Mouse (Mus musculus) G1E (cell line): ENCODE data around the gene Laptm4a. TPM values are rescaled to one million over a fixed set of nuclear protein-coding genes. Genes with fewer than 3 reads are reported as not detected.

Experiments used
- ATAC-seq: 2 replicates; pipeline ENCODE4 v1.8.0; 2016; ENCODE audit warnings: mild to moderate bottlenecking; ENCODE audit not compliant: insufficient number of reproducible peaks, poor library complexity, low FRiP score, severe bottlenecking; ENCODE audit errors: extremely low read depth
- DNase-seq: peaks from one replicate; pipeline ENCODE4 v3.0.0; 2012; ENCODE audit warnings: low spot score
- H3K27me3 ChIP-seq: 2 replicates; pipeline ENCODE4 v1.6.1; 2012; ENCODE audit warnings: mild to moderate bottlenecking, low read length, inconsistent platforms; ENCODE audit not compliant: insufficient read depth
- H3K36me3 ChIP-seq: replicated peaks from 2 replicates; pipeline ENCODE3; 2012; ENCODE audit warnings: mild to moderate bottlenecking, inconsistent platforms
- H3K4me1 ChIP-seq: 2 replicates; pipeline ENCODE4 v1.6.1; 2012; ENCODE audit warnings: low read depth, low read length, inconsistent platforms, mixed read lengths; ENCODE audit not compliant: insufficient read depth
- H3K4me3 ChIP-seq: 2 replicates; pipeline ENCODE4 v1.5.1; 2012; ENCODE audit warnings: low read depth, mild to moderate bottlenecking, inconsistent platforms, low read length, moderate library complexity, mixed read lengths
- H3K9me3 ChIP-seq: replicated peaks from 2 replicates; pipeline ENCODE4 v1.6.1; 2012; ENCODE audit warnings: inconsistent platforms
- CTCF ChIP-seq: IDR thresholded peaks from 2 replicates; pipeline ENCODE4 v1.5.1; 2012; ENCODE audit warnings: low read depth, low read length, inconsistent platforms, mixed read lengths
- GATA1 ChIP-seq: IDR thresholded peaks from 2 replicates; pipeline ENCODE4 v1.6.1; 2012; ENCODE audit warnings: borderline replicate concordance, low read length, inconsistent platforms, mixed read lengths
- GATA2 ChIP-seq: IDR thresholded peaks from 2 replicates; pipeline ENCODE4 v1.6.1; 2012; ENCODE audit warnings: low read depth, low read length, inconsistent platforms, borderline replicate concordance
- POLR2AphosphoS5 ChIP-seq: IDR thresholded peaks from 2 replicates; pipeline ENCODE4 v1.6.1; 2012; ENCODE audit warnings: low read depth, low read length, inconsistent platforms; ENCODE audit not compliant: insufficient replicate concordance
- TAL1 ChIP-seq: conservative IDR thresholded peaks from 2 replicates; pipeline ENCODE4 v1.6.1; 2012; ENCODE audit warnings: low read depth, low read length, inconsistent platforms, mixed read lengths
- polyA plus RNA-seq: library from polyadenylated mRNA; stranded (reverse); fragments of >175 nt; gene quantifications from 2 replicates; pipeline ENCODE4 v1.2.3, GENCODE M21; 2012
- total RNA-seq, 2 experiments: library from RNA; stranded (forward) in 1 of 2; stranded (reverse) in 1 of 2; fragments of 200-1000 nt in 1 of 2; fragments of >200 nt in 1 of 2; fragmentation: Nextera tagmentation in 1 of 2; gene quantifications; 2 replicates each; pipeline ENCODE4 v1.2.3; 2014 to 2017

Laptm4a gene
- 56.4 and 78.1 TPM in 2 replicates for total RNA-seq (2014; fragmentation: Nextera tagmentation)
- total RNA-seq (2017), result 86.2 and 88.3 TPM in 2 replicates
- polyA plus RNA-seq, result 5.4 and 9.5 TPM in 2 replicates

DNA sequence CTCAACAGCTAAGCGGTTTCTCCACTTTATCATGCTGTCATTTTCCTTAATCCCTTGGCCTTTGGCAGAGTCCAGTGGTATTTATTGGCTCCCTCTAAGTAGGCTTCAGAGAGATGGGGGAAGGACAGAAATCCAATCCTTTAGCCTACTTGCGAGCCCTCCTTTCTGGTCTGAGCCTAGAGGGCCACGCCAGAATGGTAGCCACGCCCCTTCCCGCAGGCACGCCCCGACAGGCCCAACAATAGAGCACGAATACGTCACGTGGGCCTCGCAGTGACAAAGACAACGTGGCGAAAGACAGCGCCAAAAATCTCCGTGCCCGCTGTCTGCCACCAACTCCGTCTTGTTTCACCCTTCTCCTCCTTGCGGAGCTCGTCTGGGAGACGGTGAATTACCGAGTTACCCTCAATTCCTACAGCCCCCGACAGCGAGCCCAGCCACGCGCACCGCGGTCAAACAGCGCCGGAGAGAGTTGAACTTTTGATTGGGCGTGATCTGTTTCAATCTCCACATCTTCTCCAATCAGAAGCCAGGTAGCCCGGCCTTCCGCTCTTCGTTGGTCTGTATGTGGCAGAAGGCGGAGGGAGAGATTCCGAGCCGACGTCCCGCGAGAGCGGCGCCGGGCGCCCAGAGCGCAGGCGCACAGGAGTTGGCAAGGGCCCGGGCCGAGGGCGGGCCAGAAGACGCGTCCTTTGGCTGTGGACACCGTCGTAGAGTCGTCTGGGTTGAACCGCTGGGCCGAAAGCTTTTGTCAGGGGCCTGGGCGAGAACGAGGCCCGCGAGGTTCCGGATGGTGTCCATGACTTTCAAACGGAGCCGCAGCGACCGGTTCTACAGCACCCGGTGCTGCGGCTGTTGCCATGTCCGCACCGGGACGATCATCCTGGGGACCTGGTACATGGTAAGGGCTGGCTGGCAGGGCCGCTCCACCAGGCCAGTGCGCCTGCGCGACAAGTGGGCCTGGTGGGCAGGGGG lies at the start of gene Laptm4a:
Gene Laptm4a, plus strand, starts transcription at position 271 of the 975 bp plus-strand sequence.
- TF ChIP-seq GATA1 (no peak), CTCF (no peak), POLR2AphosphoS5 (no peak), TAL1 (no peak), GATA2 (no peak)
- peak; percentile 89 for ATAC-seq
- DNase-seq, result peak; percentile 94

GRCm38 (mm10) chr12:8875583-8875982 lies 45.9 kb upstream of the Laptm4a start:
- no peaks in the 10 kb centered on the region for H3K4me1 ChIP-seq
- H3K36me3 ChIP-seq, result no peaks in the 10 kb centered on the region
- H3K4me3 ChIP-seq, result no peak overlapping the region
- DNase-seq (no peak), ATAC-seq (no peak)
- H3K27me3 ChIP-seq, result peaks cover 5% of the 10 kb centered on the region; the same call in 1 of the 2 replicates
- TF ChIP-seq TAL1 (no peak), POLR2AphosphoS5 (no peak), GATA2 (no peak), CTCF (no peak), GATA1 (no peak)
- H3K9me3 ChIP-seq, result no peaks in the 10 kb centered on the region

More for the DNA sequence above, at the start of gene Laptm4a:
- Histone ChIP-seq H3K9me3 (no peaks in the 10 kb centered on the region), H3K4me1 (peaks cover 25% of the 10 kb centered on the region), H3K27me3 (no peaks in the 10 kb centered on the region), H3K36me3 (peaks cover 21% of the 10 kb centered on the region), H3K4me3 (peak within 1 kb of the TSS; percentile 76)

GRCm38 (mm10) chr12:8876865-8877264 lies 44.6 kb upstream of the Laptm4a start:
- no peaks in the 10 kb centered on the region for H3K9me3 ChIP-seq

GRCm38 (mm10) chr12:8877413-8877812 lies 44.1 kb upstream of the Laptm4a start:
- Histone ChIP-seq H3K4me3 (no peak overlapping the region), H3K36me3 (no peaks in the 10 kb centered on the region), H3K9me3 (no peaks in the 10 kb centered on the region), H3K4me1 (no peaks in the 10 kb centered on the region), H3K27me3 (peaks cover 5% of the 10 kb centered on the region; the same call in 1 of the 2 replicates)
- DNase-seq (no peak), ATAC-seq (no peak)
- TF ChIP-seq GATA1 (no peak), GATA2 (no peak), POLR2AphosphoS5 (no peak), TAL1 (no peak), CTCF (no peak)

More at GRCm38 (mm10) chr12:8876865-8877264, 44.6 kb upstream of the Laptm4a start:
- H3K36me3 ChIP-seq, result no peaks in the 10 kb centered on the region
- DNase-seq (no peak), ATAC-seq (no peak)
- H3K4me1 ChIP-seq, result no peaks in the 10 kb centered on the region
- no peak overlapping the region for H3K4me3 ChIP-seq
- TF ChIP-seq CTCF, result no peak
- TF ChIP-seq POLR2AphosphoS5, result no peak
- no peak for TF ChIP-seq GATA1
- TF ChIP-seq GATA2, result no peak
- no peak for TF ChIP-seq TAL1
- H3K27me3 ChIP-seq, result peaks cover 5% of the 10 kb centered on the region; the same call in 1 of the 2 replicates

DNA sequence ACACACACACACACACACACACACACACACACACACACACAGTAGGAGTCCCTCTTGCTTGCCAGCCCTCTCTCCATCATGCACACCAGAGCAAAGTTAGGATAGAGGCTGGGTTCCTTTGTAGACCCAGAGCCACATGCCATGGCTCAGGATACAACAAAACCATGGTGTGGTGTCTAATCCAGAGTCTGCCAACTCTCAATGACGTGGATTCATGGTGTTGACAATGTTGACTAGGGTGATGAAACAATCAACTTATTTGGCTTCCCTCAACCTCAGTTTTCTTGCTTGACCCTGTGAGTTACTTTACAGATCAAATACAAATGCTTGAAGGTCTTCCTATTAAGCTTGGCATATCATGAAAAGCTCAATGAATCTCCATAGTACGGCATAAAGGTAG lies 42.7 kb upstream of the Laptm4a start:
- Histone ChIP-seq H3K9me3 (no peaks in the 10 kb centered on the region), H3K4me3 (no peak overlapping the region), H3K4me1 (no peaks in the 10 kb centered on the region), H3K27me3 (peaks cover 5% of the 10 kb centered on the region; the same call in 1 of the 2 replicates), H3K36me3 (no peaks in the 10 kb centered on the region)
- TF ChIP-seq TAL1 (no peak), GATA1 (no peak), CTCF (no peak), GATA2 (no peak), POLR2AphosphoS5 (no peak)
- ATAC-seq (no peak), DNase-seq (no peak)

DNA sequence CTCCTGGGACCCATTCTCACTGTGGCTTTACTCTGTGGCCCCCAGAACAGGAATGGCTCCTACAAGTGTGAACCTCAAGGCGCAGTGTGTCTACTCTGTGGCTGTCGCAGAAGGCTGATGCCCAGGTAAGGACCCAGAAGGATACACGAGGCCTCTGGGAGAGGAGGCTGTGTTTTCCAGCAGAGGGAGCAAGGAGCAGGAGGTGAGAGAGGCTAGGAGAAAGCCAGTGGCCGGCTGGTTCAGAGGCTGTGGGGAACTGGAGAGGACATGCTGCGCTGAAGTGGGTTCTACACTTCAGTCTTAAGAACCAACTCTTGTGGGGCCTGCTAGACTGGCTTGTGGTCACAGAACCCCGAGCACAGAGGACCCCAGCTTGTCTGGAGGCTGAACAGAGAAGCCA lies 42.1 kb upstream of the Laptm4a start:
- no peak for DNase-seq
- TF ChIP-seq GATA1, result no peak
- no peak for TF ChIP-seq CTCF
- no peak for TF ChIP-seq GATA2
- no peak for TF ChIP-seq POLR2AphosphoS5
- H3K27me3 ChIP-seq, result peaks cover 5% of the 10 kb centered on the region; the same call in 1 of the 2 replicates

More for the DNA sequence above, 42.1 kb upstream of the Laptm4a start:
- no peak for ATAC-seq
- Histone ChIP-seq H3K4me1 (no peaks in the 10 kb centered on the region), H3K9me3 (no peaks in the 10 kb centered on the region), H3K4me3 (no peak overlapping the region), H3K36me3 (no peaks in the 10 kb centered on the region)
